Mouse (Mus musculus): Measurements from ENCODE around the gene Unc50. TPM values are rescaled to one million over a fixed set of nuclear protein-coding genes. Genes with fewer than 3 reads are reported as not detected.
A peak's percentile ranks its signal among the peaks of the same experiment; 100 is the strongest.

The Unc50 gene
- polyA plus RNA-seq (2015; fragmentation: Nextera tagmentation; extraction: Ambion mirVana) = 120 and 131 TPM in 2 replicates

- Histone ChIP-seq H3K27ac (no peak within 1 kb of the TSS; the same call in 1 of the 2 replicates), H3K4me3 (peak within 1 kb of the TSS; percentile 91), H3K4me1 (peaks cover 34% of the 10 kb centered on the region), H3K9me3 (replicated peaks) (no peaks in the 10 kb centered on the region), H3K9ac (peak within 1 kb of the TSS; percentile 93), H3K36me3 (ENCODE audit: poor library complexity, severe bottlenecking) (peaks cover 37% of the 10 kb centered on the region), H3K27me3 (no peaks in the 10 kb centered on the region), H3K4me2 (peak within 1 kb of the TSS; percentile 93)
- peak; percentile 99 for ATAC-seq
- WGBS = 4% methylated on average over 57 of the region's 57 CpGs
Observed at GRCm38 (mm10) chr1:37429366-37430296, at the start of gene Unc50, which contains the start of gene Coa5. TSS of gene Unc50 (plus strand) at chr1:37430139. TSS of gene Coa5 (minus strand) at chr1:37430103.

GRCm38 (mm10) chr1:37380913-37381312, 49.0 kb upstream of the Unc50 start:
- peaks cover 8% of the 10 kb centered on the region; the same call in 1 of the 2 replicates for H3K4me1 ChIP-seq
- 95% methylated on average over 5 of the region's 5 CpGs for WGBS
- no peak overlapping the region for H3K27ac ChIP-seq
- no peak overlapping the region for H3K4me3 ChIP-seq
- no peak overlapping the region for H3K4me2 ChIP-seq
- no peaks in the 10 kb centered on the region for H3K27me3 ChIP-seq
- H3K36me3 ChIP-seq (ENCODE audit: poor library complexity, severe bottlenecking) = peaks cover 37% of the 10 kb centered on the region
- no peak for ATAC-seq
- H3K9ac ChIP-seq = no peak overlapping the region
- no peaks in the 10 kb centered on the region for H3K9me3 ChIP-seq (replicated peaks)

GRCm38 (mm10) chr1:37384304-37384703, 45.6 kb upstream of the Unc50 start:
- H3K9ac ChIP-seq = no peak overlapping the region
- no peaks in the 10 kb centered on the region for H3K9me3 ChIP-seq (replicated peaks)
- no peaks in the 10 kb centered on the region for H3K27me3 ChIP-seq
- no peak overlapping the region for H3K4me3 ChIP-seq
- H3K27ac ChIP-seq = no peak overlapping the region
- WGBS = 85% methylated on average over 3 of the region's 3 CpGs
- no peak for ATAC-seq
- no peak overlapping the region for H3K4me2 ChIP-seq
- H3K36me3 ChIP-seq (ENCODE audit: poor library complexity, severe bottlenecking) = peaks cover 34% of the 10 kb centered on the region
- peaks cover 8% of the 10 kb centered on the region; the same call in 1 of the 2 replicates for H3K4me1 ChIP-seq

GRCm38 (mm10) chr1:37386448-37386971, 43.4 kb upstream of the Unc50 start:
- Histone ChIP-seq H3K4me1 (peaks cover 8% of the 10 kb centered on the region; the same call in 1 of the 2 replicates), H3K9me3 (replicated peaks) (no peaks in the 10 kb centered on the region), H3K27ac (no peak overlapping the region), H3K4me3 (no peak overlapping the region), H3K4me2 (no peak overlapping the region), H3K9ac (no peak overlapping the region), H3K36me3 (ENCODE audit: poor library complexity, severe bottlenecking) (peaks cover 37% of the 10 kb centered on the region), H3K27me3 (no peaks in the 10 kb centered on the region)
- 82% methylated on average over 7 of the region's 7 CpGs for WGBS
- no peak for ATAC-seq

GRCm38 (mm10) chr1:37393174-37393573, 36.8 kb upstream of the Unc50 start:
- WGBS = 75% methylated on average over 5 of the region's 5 CpGs
- ATAC-seq = no peak
- no peaks in the 10 kb centered on the region for H3K27me3 ChIP-seq
- no peak overlapping the region for H3K4me2 ChIP-seq
- H3K4me3 ChIP-seq = no peak overlapping the region
- no peak overlapping the region for H3K27ac ChIP-seq
- H3K9me3 ChIP-seq (replicated peaks) = no peaks in the 10 kb centered on the region
- H3K9ac ChIP-seq = no peak overlapping the region
- H3K4me1 ChIP-seq = no peaks in the 10 kb centered on the region
- H3K36me3 ChIP-seq (ENCODE audit: poor library complexity, severe bottlenecking) = peaks cover 67% of the 10 kb centered on the region

GRCm38 (mm10) chr1:37396481-37396880, 33.5 kb upstream of the Unc50 start:
- WGBS = 83% methylated on average over 1 of the region's 1 CpGs
- H3K9me3 ChIP-seq (replicated peaks) = no peaks in the 10 kb centered on the region
- no peak overlapping the region for H3K9ac ChIP-seq
- peaks cover 53% of the 10 kb centered on the region for H3K36me3 ChIP-seq (ENCODE audit: poor library complexity, severe bottlenecking)
- H3K4me2 ChIP-seq = no peak overlapping the region
- no peak for ATAC-seq
- H3K4me1 ChIP-seq = no peaks in the 10 kb centered on the region
- no peak overlapping the region for H3K4me3 ChIP-seq
- H3K27ac ChIP-seq = no peak overlapping the region
- H3K27me3 ChIP-seq = no peaks in the 10 kb centered on the region

- 71% methylated on average over 3 of the region's 3 CpGs for WGBS
- ATAC-seq = no peak
- H3K36me3 ChIP-seq (ENCODE audit: poor library complexity, severe bottlenecking) = peaks cover 41% of the 10 kb centered on the region
Observed at GRCm38 (mm10) chr1:37398961-37399360, 31.0 kb upstream of the Unc50 start.

GRCm38 (mm10) chr1:37399734-37400133, 30.2 kb upstream of the Unc50 start:
- H3K4me1 ChIP-seq = no peaks in the 10 kb centered on the region
- H3K27me3 ChIP-seq = no peaks in the 10 kb centered on the region
- no peak overlapping the region for H3K4me3 ChIP-seq
- no peak for ATAC-seq
- no peak overlapping the region for H3K27ac ChIP-seq
- H3K9me3 ChIP-seq (replicated peaks) = no peaks in the 10 kb centered on the region
- H3K36me3 ChIP-seq (ENCODE audit: poor library complexity, severe bottlenecking) = peaks cover 35% of the 10 kb centered on the region
- no peak overlapping the region for H3K4me2 ChIP-seq
- no peak overlapping the region for H3K9ac ChIP-seq
- WGBS = 76% methylated on average over 8 of the region's 8 CpGs

More at GRCm38 (mm10) chr1:37398961-37399360, 31.0 kb upstream of the Unc50 start:
- Histone ChIP-seq H3K4me2 (no peak overlapping the region), H3K9ac (no peak overlapping the region), H3K4me1 (no peaks in the 10 kb centered on the region), H3K27ac (no peak overlapping the region), H3K9me3 (replicated peaks) (no peaks in the 10 kb centered on the region), H3K4me3 (no peak overlapping the region), H3K27me3 (no peaks in the 10 kb centered on the region)

GRCm38 (mm10) chr1:37401687-37402086, 28.3 kb upstream of the Unc50 start:
- Histone ChIP-seq H3K27ac (no peak overlapping the region), H3K36me3 (ENCODE audit: poor library complexity, severe bottlenecking) (peaks cover 20% of the 10 kb centered on the region), H3K9me3 (replicated peaks) (no peaks in the 10 kb centered on the region), H3K4me1 (no peaks in the 10 kb centered on the region), H3K4me3 (no peak overlapping the region), H3K4me2 (no peak overlapping the region), H3K9ac (no peak overlapping the region), H3K27me3 (no peaks in the 10 kb centered on the region)
- 57% methylated on average over 4 of the region's 4 CpGs for WGBS
- ATAC-seq = no peak

GRCm38 (mm10) chr1:37405137-37405536, 24.8 kb upstream of the Unc50 start:
- Histone ChIP-seq H3K9ac (no peak overlapping the region), H3K36me3 (ENCODE audit: poor library complexity, severe bottlenecking) (peaks cover 4% of the 10 kb centered on the region; the same call in 1 of the 2 replicates), H3K4me2 (no peak overlapping the region), H3K4me3 (no peak overlapping the region), H3K27me3 (no peaks in the 10 kb centered on the region), H3K27ac (no peak overlapping the region), H3K9me3 (replicated peaks) (no peaks in the 10 kb centered on the region), H3K4me1 (no peaks in the 10 kb centered on the region)
- no peak for ATAC-seq
- WGBS = 74% methylated on average over 2 of the region's 2 CpGs

GRCm38 (mm10) chr1:37407228-37407627, 22.7 kb upstream of the Unc50 start:
- Histone ChIP-seq H3K27ac (no peak overlapping the region), H3K9ac (no peak overlapping the region), H3K36me3 (ENCODE audit: poor library complexity, severe bottlenecking) (0 out of 2 replicates have a peak, but pooled peaks cover 4% of the 10 kb centered on the region), H3K4me1 (no peaks in the 10 kb centered on the region), H3K9me3 (replicated peaks) (no peaks in the 10 kb centered on the region), H3K27me3 (no peaks in the 10 kb centered on the region), H3K4me2 (no peak overlapping the region), H3K4me3 (no peak overlapping the region)
- no peak for ATAC-seq
- 86% methylated on average over 8 of the region's 8 CpGs for WGBS

GRCm38 (mm10) chr1:37408059-37408458, 21.9 kb upstream of the Unc50 start:
- WGBS = 88% methylated on average over 8 of the region's 8 CpGs
- Histone ChIP-seq H3K9ac (no peak overlapping the region), H3K4me1 (no peaks in the 10 kb centered on the region), H3K4me2 (no peak overlapping the region), H3K27me3 (no peaks in the 10 kb centered on the region), H3K9me3 (replicated peaks) (no peaks in the 10 kb centered on the region), H3K4me3 (no peak overlapping the region), H3K36me3 (ENCODE audit: poor library complexity, severe bottlenecking) (0 out of 2 replicates have a peak, but pooled peaks cover 4% of the 10 kb centered on the region), H3K27ac (no peak overlapping the region)
- ATAC-seq = no peak

Data from forebrain, embryonic 13.5 days (tissue).